Mouse (Mus musculus) small intestine, adult 2 months (tissue): ENCODE data around the gene Cacna2d4. TPM values are rescaled to one million over a fixed set of nuclear protein-coding genes. Genes with fewer than 3 reads are reported as not detected.
"Not testable (repeated sequence)": the region's sequence is repeated elsewhere in the genome, so short reads cannot be mapped to it uniquely, and the experiment has no call there.

Experiments used
- H3K27ac ChIP-seq: fragments of 200-500 bp; 2 replicates; pipeline ENCODE4 v1.5.1; 2012; ENCODE audit warnings: low read depth, low read length, control low read depth, inconsistent platforms; ENCODE audit not compliant: insufficient read depth
- H3K27me3 ChIP-seq: fragments of 200-500 bp; 2 replicates; pipeline ENCODE4 v1.6.1; 2012; ENCODE audit warnings: mild to moderate bottlenecking, moderate library complexity, low read length, inconsistent platforms; ENCODE audit not compliant: control insufficient read depth, insufficient read depth
- H3K36me3 ChIP-seq: fragments of 200-500 bp; 2 replicates; pipeline ENCODE4 v1.6.1; 2012; ENCODE audit warnings: mild to moderate bottlenecking, low read length, control low read depth, inconsistent platforms; ENCODE audit not compliant: control insufficient read depth, insufficient read depth
- H3K4me1 ChIP-seq: fragments of 200-500 bp; 2 replicates; pipeline ENCODE4 v1.6.1; 2012; ENCODE audit warnings: low read length, inconsistent platforms, mixed read lengths; ENCODE audit not compliant: control insufficient read depth, insufficient read depth, insufficient read length
- H3K4me3 ChIP-seq: fragments of 200-500 bp; 2 replicates; pipeline ENCODE4 v1.5.1; 2012; ENCODE audit warnings: low read depth, mild to moderate bottlenecking, control low read depth, inconsistent platforms, low read length, moderate library complexity
- CTCF ChIP-seq: fragments of 200-500 bp; IDR thresholded peaks from 2 replicates; pipeline ENCODE4 v1.5.1; 2012; ENCODE audit warnings: low read depth, mild to moderate bottlenecking, control low read depth, inconsistent platforms, low read length, moderate library complexity, mixed read lengths; ENCODE audit not compliant: insufficient replicate concordance, insufficient read length; ENCODE audit errors: extremely low read depth
- POLR2A ChIP-seq: fragments of 200-500 bp; IDR thresholded peaks from 2 replicates; pipeline ENCODE4 v1.6.1; 2012; ENCODE audit warnings: low read depth, mild to moderate bottlenecking, control low read depth, inconsistent platforms, low read length, moderate library complexity
- WGBS: fragments of 180-500 bp; shearing (Covaris S2); methylation state at CpG from one replicate; pipeline ENCODE4 v1.1.7; 2018; 5-methylcytosine and 5-hydroxymethylcytosine counted together
- polyA plus RNA-seq: library from polyadenylated mRNA; depleted of rRNA; stranded (reverse); fragments of >200 nt; gene quantifications from 2 replicates; pipeline ENCODE4 v1.2.3, GENCODE M21; 2012

The Cacna2d4 gene
- polyA plus RNA-seq, 1 experiment, result 0.32 TPM

DNA sequence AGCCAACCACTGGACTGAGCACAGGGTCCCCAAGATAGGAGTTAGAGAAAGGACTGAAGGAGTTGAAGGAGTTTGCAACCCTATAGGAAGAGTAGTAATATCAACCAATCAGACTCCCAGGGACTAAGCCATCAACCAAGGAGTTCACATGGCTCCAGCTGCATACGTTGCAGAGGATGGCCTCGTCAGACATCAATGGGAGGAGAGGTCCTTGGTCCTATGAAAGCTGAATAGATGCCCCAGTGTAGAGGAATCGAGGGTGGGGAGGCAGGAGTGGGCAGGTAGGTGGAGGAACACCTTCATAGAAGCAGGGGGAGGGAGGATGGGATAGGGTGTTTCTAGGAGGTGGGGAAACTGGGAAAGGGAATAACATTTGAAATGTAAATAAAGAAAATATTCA lies 31.4 kb upstream of the Cacna2d4 start:
- no peaks in the 10 kb centered on the region for H3K27me3 ChIP-seq
- 88% methylated on average over 3 of the region's 3 CpGs for WGBS
- TF ChIP-seq CTCF (no peak), POLR2A (no peak)
- peaks cover 6% of the 10 kb centered on the region for H3K36me3 ChIP-seq
- H3K4me1 ChIP-seq, result peaks cover 4% of the 10 kb centered on the region
- no peak overlapping the region for H3K4me3 ChIP-seq
- no peak overlapping the region for H3K27ac ChIP-seq

DNA sequence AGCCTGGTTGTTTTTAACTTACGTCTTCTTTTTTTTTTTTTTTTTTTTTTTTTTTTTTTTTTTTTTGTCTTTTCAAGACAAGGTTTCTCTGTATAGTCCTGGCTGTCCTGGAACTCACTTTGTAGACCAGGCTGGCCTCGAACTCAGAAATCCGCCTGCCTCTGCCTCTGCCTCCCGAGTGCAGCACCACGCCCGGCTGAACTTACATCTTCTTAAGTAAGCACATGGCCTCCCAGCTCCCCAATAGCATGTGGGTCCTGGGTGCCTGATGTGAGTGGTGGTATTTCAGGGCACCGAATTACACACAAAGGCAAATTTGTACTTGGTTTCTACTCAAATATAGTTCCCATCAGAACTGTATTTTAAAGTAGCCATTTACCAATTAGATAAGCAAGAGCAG lies 30.3 kb upstream of the Cacna2d4 start:
- not testable (repeated sequence) for H3K4me1 ChIP-seq, H3K27me3 ChIP-seq, H3K4me3 ChIP-seq, H3K36me3 ChIP-seq, H3K27ac ChIP-seq
- WGBS, result 89% methylated on average over 7 of the region's 7 CpGs

DNA sequence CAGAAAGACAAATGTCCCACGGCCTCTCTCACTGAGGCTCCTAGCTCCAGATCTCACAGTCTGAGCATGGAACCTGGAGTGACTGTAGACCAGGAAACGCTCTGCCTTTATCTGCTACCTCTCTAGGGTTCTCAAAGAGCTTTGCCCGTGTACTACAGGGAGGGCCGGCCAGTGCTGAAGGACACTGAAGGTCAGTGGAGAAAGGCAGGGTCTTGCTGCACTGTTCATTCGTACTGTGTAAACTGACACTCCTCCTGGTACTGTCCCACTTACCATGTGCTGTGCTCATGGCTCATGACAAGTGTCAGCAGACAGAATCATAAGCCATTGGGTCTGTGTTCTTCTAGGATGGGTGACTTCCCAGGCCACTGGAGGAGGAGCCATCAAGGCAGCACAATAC lies 23.0 kb upstream of the Cacna2d4 start:
- no peak for TF ChIP-seq POLR2A
- TF ChIP-seq CTCF, result no peak
- WGBS, result 84% methylated on average over 5 of the region's 5 CpGs
- Histone ChIP-seq H3K27ac (no peak overlapping the region), H3K27me3 (no peaks in the 10 kb centered on the region), H3K36me3 (peaks cover 31% of the 10 kb centered on the region), H3K4me3 (no peak overlapping the region), H3K4me1 (no peaks in the 10 kb centered on the region)

DNA sequence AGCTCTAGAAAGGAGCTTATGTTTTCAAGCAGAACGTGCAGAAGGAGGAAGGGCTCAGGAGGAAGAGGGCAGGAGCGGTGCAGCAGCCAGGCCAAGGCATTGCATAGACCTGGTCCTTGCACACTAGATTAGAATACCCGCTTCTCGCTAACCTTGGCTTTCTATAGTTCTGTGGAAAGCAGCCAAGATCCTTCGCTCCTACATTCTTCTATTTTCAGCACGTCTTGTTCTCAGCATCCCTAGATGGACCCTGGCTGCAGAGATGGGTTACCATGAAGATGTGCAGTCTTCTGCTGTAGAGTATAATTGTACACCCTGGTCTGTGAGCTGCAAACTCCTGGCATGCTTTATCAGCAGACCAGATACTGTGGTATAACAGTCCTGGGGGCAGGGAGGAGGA lies 22.1 kb upstream of the Cacna2d4 start:
- Histone ChIP-seq H3K36me3 (peaks cover 31% of the 10 kb centered on the region), H3K27me3 (no peaks in the 10 kb centered on the region), H3K4me1 (no peaks in the 10 kb centered on the region), H3K4me3 (no peak overlapping the region), H3K27ac (no peak overlapping the region)
- TF ChIP-seq POLR2A (no peak), CTCF (no peak)
- WGBS, result 83% methylated on average over 6 of the region's 6 CpGs

DNA sequence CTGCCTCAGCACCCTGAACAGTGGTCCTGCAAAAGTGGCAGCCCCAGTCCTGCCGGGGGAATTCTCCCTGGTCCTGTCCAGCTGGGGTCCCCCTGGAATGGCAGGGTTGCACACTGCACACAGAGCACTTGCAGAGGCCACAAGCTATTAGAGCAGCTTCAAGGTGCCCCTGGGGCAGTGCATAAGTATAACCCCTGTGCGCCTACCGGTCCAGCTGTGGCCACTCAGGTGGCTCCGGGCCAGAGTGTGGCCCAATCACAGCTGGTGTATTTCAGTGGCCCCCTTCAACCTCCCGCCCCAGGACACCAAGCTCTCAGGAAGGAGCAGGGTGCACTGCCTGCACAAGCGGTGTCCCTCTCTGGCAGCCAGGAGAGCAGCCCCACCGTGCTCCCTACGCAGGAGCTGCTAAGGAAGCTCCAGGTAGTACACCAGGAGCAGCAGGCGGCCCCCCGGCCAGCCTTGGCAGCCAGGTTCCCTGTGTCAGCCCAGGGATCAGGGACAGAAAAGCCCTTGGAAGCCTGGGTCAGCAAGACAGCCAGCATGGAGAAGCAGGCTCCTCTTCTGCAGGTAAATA lies 21.2 kb upstream of the Cacna2d4 start:
- no peaks in the 10 kb centered on the region for H3K4me1 ChIP-seq
- TF ChIP-seq CTCF (no peak), POLR2A (no peak)
- H3K4me3 ChIP-seq, result no peak overlapping the region
- H3K36me3 ChIP-seq, result peaks cover 33% of the 10 kb centered on the region
- no peaks in the 10 kb centered on the region for H3K27me3 ChIP-seq
- no peak overlapping the region for H3K27ac ChIP-seq
- WGBS, result 91% methylated on average over 10 of the region's 10 CpGs

DNA sequence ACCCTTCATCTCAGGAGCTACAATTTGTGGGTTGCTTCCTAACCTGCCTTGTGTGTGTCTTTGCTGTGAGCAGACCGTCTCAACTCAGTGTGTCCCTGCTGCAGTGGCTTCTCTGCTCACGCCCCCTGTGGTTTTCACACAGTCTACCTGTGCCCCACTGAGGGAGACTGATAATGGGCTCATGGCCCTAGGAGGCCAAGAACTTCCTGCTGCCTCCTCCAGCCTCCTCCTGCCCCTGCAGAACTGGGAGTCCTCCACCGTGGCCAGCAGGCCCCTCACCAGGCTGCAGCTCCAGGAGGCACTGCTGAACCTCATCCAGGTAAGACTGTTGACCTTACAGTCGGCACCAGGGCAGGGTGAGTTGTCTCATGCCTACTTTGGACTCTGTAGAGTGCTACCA lies 18.7 kb upstream of the Cacna2d4 start:
- WGBS, result 62% methylated on average over 4 of the region's 4 CpGs
- Histone ChIP-seq H3K27ac (no peak overlapping the region), H3K36me3 (peaks cover 34% of the 10 kb centered on the region), H3K4me1 (no peaks in the 10 kb centered on the region), H3K27me3 (no peaks in the 10 kb centered on the region), H3K4me3 (no peak overlapping the region)
- TF ChIP-seq CTCF, result no peak
- TF ChIP-seq POLR2A, result no peak

DNA sequence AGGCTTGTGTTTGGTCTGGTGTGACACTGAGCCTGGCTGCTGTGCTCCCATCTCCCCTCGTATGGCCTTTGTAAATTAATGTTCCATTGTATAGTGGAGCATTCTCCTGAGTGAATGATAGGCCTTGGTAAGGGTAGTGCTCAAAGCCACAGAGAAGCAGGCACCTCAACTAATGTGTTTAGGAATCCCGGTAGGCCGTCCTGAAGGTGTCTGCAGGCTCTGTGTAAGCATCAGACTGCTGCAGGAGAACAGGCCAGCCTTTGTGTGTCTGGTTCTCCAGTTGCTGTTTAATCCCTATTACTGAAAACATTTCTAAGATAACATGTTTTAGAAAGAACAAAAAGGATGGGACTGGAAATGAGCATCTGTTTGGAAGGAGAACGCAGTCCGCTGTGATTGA lies 17.7 kb upstream of the Cacna2d4 start:
- 95% methylated on average over 5 of the region's 5 CpGs for WGBS
- Histone ChIP-seq H3K4me1 (no peaks in the 10 kb centered on the region), H3K27me3 (no peaks in the 10 kb centered on the region), H3K4me3 (no peak overlapping the region), H3K27ac (no peak overlapping the region), H3K36me3 (peaks cover 28% of the 10 kb centered on the region)
- TF ChIP-seq CTCF (no peak), POLR2A (no peak)
